Mouse (Mus musculus): Measurements from ENCODE around the gene Cpxm2. TPM values are rescaled to one million over a fixed set of nuclear protein-coding genes. Genes with fewer than 3 reads are reported as not detected.

Cpxm2 gene
- total and polyA plus RNA-seq, 3 experiments, result 0.11 TPM; not detected in 2

DNA sequence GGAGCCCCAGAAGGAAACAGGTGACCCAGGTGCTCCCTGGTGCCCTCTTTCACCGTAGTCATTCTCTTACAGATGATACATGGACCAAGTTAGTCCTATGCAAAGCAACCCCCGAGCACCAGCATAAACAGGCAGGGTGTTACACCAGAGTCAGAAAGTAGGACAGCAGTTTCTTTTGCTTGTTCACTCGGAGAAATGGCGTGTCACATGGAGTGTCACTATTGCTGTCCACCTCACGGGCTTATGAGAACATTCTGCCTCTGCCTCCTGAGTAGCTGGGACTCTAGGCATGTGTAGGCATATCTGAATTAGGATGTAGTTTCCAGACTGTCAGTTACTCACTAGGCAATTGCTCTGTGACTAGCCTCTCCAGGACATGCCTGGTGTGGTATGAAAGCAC is 140.6 kb downstream of the Cpxm2 start:
- no peak overlapping the region for H3K4me3 ChIP-seq (ENCODE audit: low read depth, low read length)
- H3K9me3 ChIP-seq (replicated peaks), result peaks cover 59% of the 10 kb centered on the region
- DNase-seq (ENCODE audit: low spot score) (no peak), ATAC-seq (ENCODE audit: extremely low read depth, insufficient number of reproducible peaks, low FRiP score, poor library complexity, severe bottlenecking) (no peak)
- no peaks in the 10 kb centered on the region for H3K36me3 ChIP-seq (replicated peaks)
- TF ChIP-seq GATA1 (IDR thresholded peaks at IDR 0.05; ENCODE audit: borderline replicate concordance, low read length), result no peak
- no peaks in the 10 kb centered on the region for H3K27me3 ChIP-seq (ENCODE audit: insufficient read depth, low read length)
- no peaks in the 10 kb centered on the region for H3K4me1 ChIP-seq (ENCODE audit: insufficient read depth, low read depth, low read length)

DNA sequence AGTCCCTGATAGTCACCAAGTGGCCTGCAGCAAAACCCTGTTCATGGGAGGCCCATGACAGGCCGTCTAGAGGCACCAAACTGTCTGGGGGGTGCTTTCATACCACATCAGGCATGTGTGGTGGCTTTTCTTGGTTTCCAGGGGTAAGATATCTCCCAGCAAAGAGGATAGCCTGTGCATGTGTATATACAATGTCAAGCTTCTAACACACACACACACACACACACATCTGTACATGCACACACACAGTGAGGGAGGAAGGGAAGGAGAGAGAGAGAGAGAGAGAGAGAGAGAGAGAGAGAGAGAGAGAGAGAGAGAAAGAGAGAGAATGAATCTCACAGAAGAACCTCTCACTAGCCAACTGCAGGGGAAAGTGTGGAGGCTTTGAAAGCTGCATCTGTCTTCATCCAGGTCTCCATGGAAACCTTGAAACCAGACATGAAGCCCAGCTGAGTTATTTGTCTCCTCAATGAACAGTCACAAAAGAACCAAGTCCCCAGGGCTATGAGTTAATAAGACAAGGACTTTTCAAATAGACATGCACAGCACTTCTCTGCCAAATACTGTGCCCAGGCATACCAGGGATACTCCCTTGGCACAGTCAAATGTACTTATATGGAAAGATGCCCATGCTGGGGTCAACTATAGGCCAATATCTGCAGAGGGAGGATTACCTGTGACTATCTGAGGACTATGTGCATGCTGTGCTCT is 141.4 kb downstream of the Cpxm2 start:
- peaks cover 59% of the 10 kb centered on the region for H3K9me3 ChIP-seq (replicated peaks)
- DNase-seq (ENCODE audit: low spot score) (no peak), ATAC-seq (ENCODE audit: extremely low read depth, insufficient number of reproducible peaks, low FRiP score, poor library complexity, severe bottlenecking) (no peak)
- TF ChIP-seq GATA2 (IDR thresholded peaks at IDR 0.05; ENCODE audit: borderline replicate concordance, low read depth, low read length), result no peak
- TF ChIP-seq POLR2AphosphoS5 (IDR thresholded peaks at IDR 0.05; ENCODE audit: insufficient replicate concordance, low read depth, low read length), result no peak
- no peak for TF ChIP-seq GATA1 (IDR thresholded peaks at IDR 0.05; ENCODE audit: borderline replicate concordance, low read length)
- no peak for TF ChIP-seq CTCF (IDR thresholded peaks at IDR 0.05; ENCODE audit: low read depth, low read length)
- TF ChIP-seq TAL1 (conservative IDR thresholded peaks at IDR 0.05; ENCODE audit: low read depth, low read length), result no peak
- no peak overlapping the region for H3K4me3 ChIP-seq (ENCODE audit: low read depth, low read length)
- no peaks in the 10 kb centered on the region for H3K4me1 ChIP-seq (ENCODE audit: insufficient read depth, low read depth, low read length)
- H3K36me3 ChIP-seq (replicated peaks), result no peaks in the 10 kb centered on the region
- no peaks in the 10 kb centered on the region for H3K27me3 ChIP-seq (ENCODE audit: insufficient read depth, low read length)

GRCm38 (mm10) chr7:132009002-132009401 is 145.5 kb downstream of the Cpxm2 start:
- DNase-seq (ENCODE audit: low spot score), result no peak
- ATAC-seq (ENCODE audit: extremely low read depth, insufficient number of reproducible peaks, low FRiP score, poor library complexity, severe bottlenecking), result no peak
- H3K27me3 ChIP-seq (ENCODE audit: insufficient read depth, low read length), result no peaks in the 10 kb centered on the region
- H3K4me1 ChIP-seq (ENCODE audit: insufficient read depth, low read depth, low read length), result no peaks in the 10 kb centered on the region
- TF ChIP-seq TAL1 (conservative IDR thresholded peaks at IDR 0.05; ENCODE audit: low read depth, low read length), result no peak
- no peak for TF ChIP-seq GATA1 (IDR thresholded peaks at IDR 0.05; ENCODE audit: borderline replicate concordance, low read length)
- no peak for TF ChIP-seq POLR2AphosphoS5 (IDR thresholded peaks at IDR 0.05; ENCODE audit: insufficient replicate concordance, low read depth, low read length)
- TF ChIP-seq CTCF (IDR thresholded peaks at IDR 0.05; ENCODE audit: low read depth, low read length), result no peak
- no peak for TF ChIP-seq GATA2 (IDR thresholded peaks at IDR 0.05; ENCODE audit: borderline replicate concordance, low read depth, low read length)
- no peak overlapping the region for H3K4me3 ChIP-seq (ENCODE audit: low read depth, low read length)
- H3K36me3 ChIP-seq (replicated peaks), result no peaks in the 10 kb centered on the region
- H3K9me3 ChIP-seq (replicated peaks), result peaks cover 76% of the 10 kb centered on the region

DNA sequence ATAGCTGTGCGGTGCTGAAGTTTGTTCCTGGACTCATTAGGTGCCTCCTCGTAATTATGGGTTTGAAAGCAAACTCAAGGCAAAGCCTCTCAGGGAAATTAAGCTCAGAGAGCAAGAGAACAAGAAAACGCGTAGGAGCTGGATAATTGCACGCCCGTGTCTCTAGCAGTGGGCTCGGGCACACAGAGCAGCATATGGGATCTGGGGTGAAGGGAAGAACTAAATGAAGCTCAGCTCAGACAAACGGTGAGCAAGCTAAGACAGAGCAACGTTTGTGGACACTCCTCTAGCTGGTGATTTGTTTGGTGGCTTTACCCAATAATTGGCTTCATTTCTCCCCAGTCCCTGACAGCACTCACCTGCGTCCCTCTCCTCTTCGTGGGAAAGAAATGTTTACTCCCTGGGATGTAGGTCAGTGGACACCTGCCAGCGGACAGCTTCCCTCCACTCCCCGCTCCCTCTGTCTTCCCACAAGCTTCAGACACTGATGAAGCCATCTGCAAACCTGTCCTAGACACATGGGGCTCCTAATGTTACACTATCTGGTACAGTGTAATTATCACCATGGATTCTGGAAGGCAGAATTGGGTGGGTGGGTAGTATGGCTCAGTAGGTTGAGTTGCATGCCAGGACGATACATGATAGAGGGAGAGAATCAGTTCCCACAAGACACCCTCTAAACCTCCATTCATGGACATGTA is 148.4 kb downstream of the Cpxm2 start:
- TF ChIP-seq CTCF (IDR thresholded peaks at IDR 0.05; ENCODE audit: low read depth, low read length), result no peak
- no peak for TF ChIP-seq POLR2AphosphoS5 (IDR thresholded peaks at IDR 0.05; ENCODE audit: insufficient replicate concordance, low read depth, low read length)
- no peak for TF ChIP-seq GATA1 (IDR thresholded peaks at IDR 0.05; ENCODE audit: borderline replicate concordance, low read length)
- TF ChIP-seq TAL1 (conservative IDR thresholded peaks at IDR 0.05; ENCODE audit: low read depth, low read length), result no peak
- TF ChIP-seq GATA2 (IDR thresholded peaks at IDR 0.05; ENCODE audit: borderline replicate concordance, low read depth, low read length), result no peak
- Histone ChIP-seq H3K4me1 (ENCODE audit: insufficient read depth, low read depth, low read length) (no peaks in the 10 kb centered on the region), H3K27me3 (ENCODE audit: insufficient read depth, low read length) (no peaks in the 10 kb centered on the region), H3K36me3 (replicated peaks) (no peaks in the 10 kb centered on the region), H3K4me3 (ENCODE audit: low read depth, low read length) (no peak overlapping the region), H3K9me3 (replicated peaks) (peaks cover 82% of the 10 kb centered on the region)
- DNase-seq (ENCODE audit: low spot score) (no peak), ATAC-seq (ENCODE audit: extremely low read depth, insufficient number of reproducible peaks, low FRiP score, poor library complexity, severe bottlenecking) (no peak)

DNA sequence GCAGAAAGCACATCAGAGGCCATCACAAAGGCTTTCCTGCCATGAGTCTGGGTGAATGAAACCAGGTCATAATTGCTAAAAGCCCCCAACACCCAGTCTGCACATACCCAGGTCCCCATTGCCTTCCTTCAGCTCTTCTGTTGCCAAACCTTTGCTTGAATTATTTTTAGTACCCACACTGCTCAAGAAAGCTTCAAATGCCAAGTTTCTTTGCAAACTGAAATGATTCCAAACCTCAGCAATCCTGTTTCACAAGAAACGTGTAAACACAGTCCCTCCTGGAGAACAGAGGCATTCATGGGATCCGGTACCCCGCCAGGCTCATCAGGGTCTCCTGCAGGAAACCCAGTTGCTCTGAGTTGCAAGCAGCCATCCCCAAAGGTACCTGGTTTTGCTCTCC is 161.7 kb downstream of the Cpxm2 start:
- no peak overlapping the region for H3K4me3 ChIP-seq (ENCODE audit: low read depth, low read length)
- no peak for TF ChIP-seq GATA1 (IDR thresholded peaks at IDR 0.05; ENCODE audit: borderline replicate concordance, low read length)
- no peak for TF ChIP-seq GATA2 (IDR thresholded peaks at IDR 0.05; ENCODE audit: borderline replicate concordance, low read depth, low read length)
- TF ChIP-seq TAL1 (conservative IDR thresholded peaks at IDR 0.05; ENCODE audit: low read depth, low read length), result no peak
- TF ChIP-seq POLR2AphosphoS5 (IDR thresholded peaks at IDR 0.05; ENCODE audit: insufficient replicate concordance, low read depth, low read length), result no peak
- H3K27me3 ChIP-seq (ENCODE audit: insufficient read depth, low read length), result no peaks in the 10 kb centered on the region
- H3K36me3 ChIP-seq (replicated peaks), result no peaks in the 10 kb centered on the region
- no peaks in the 10 kb centered on the region for H3K4me1 ChIP-seq (ENCODE audit: insufficient read depth, low read depth, low read length)
- no peak for ATAC-seq (ENCODE audit: extremely low read depth, insufficient number of reproducible peaks, low FRiP score, poor library complexity, severe bottlenecking)
- H3K9me3 ChIP-seq (replicated peaks), result peaks cover 57% of the 10 kb centered on the region
- no peak for DNase-seq (ENCODE audit: low spot score)

DNA sequence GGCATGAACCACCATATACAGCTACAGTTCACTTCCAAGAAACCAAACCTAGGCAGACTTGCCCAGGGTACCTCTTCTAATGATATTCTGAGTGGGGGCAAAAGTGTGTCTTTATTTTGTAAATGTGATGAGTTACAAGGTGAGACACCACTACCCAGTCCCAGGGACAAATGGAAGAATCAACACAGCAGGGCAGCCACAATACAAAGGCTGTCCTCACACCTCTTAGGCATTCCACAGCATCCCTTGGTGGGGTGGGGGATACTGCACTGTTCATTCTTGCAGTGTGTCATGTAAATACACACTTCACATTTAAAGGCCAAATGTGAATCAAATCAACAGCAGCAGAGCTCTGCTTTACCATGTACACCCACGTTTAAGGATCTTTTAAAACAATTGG is 162.3 kb downstream of the Cpxm2 start:
- Histone ChIP-seq H3K4me1 (ENCODE audit: insufficient read depth, low read depth, low read length) (no peaks in the 10 kb centered on the region), H3K4me3 (ENCODE audit: low read depth, low read length) (no peak overlapping the region), H3K9me3 (replicated peaks) (peaks cover 63% of the 10 kb centered on the region), H3K36me3 (replicated peaks) (no peaks in the 10 kb centered on the region), H3K27me3 (ENCODE audit: insufficient read depth, low read length) (no peaks in the 10 kb centered on the region)
- no peak for DNase-seq (ENCODE audit: low spot score)
- no peak for ATAC-seq (ENCODE audit: extremely low read depth, insufficient number of reproducible peaks, low FRiP score, poor library complexity, severe bottlenecking)
- TF ChIP-seq TAL1 (conservative IDR thresholded peaks at IDR 0.05; ENCODE audit: low read depth, low read length) (no peak), POLR2AphosphoS5 (IDR thresholded peaks at IDR 0.05; ENCODE audit: insufficient replicate concordance, low read depth, low read length) (no peak), CTCF (IDR thresholded peaks at IDR 0.05; ENCODE audit: low read depth, low read length) (no peak), GATA1 (IDR thresholded peaks at IDR 0.05; ENCODE audit: borderline replicate concordance, low read length) (no peak), GATA2 (IDR thresholded peaks at IDR 0.05; ENCODE audit: borderline replicate concordance, low read depth, low read length) (no peak)

Measured in G1E (cell line).